Mouse (Mus musculus) CH12.LX (cell line): ENCODE measurements around the gene Tex44. TPM values are rescaled to one million over a fixed set of nuclear protein-coding genes. Genes with fewer than 3 reads are reported as not detected.

Source experiments
- DNase-seq: peaks from one replicate; pipeline ENCODE4 v3.0.0-alpha.2; 2013; ENCODE audit errors: extremely low read depth
- H3K27ac ChIP-seq: 2 replicates; pipeline ENCODE4 v1.5.1; 2012; ENCODE audit warnings: low read depth, mild to moderate bottlenecking, control low read depth, moderate library complexity; ENCODE audit not compliant: insufficient read depth
- H3K27me3 ChIP-seq: replicated peaks from 2 replicates; pipeline ENCODE3; 2012; ENCODE audit warnings: inconsistent platforms
- H3K36me3 ChIP-seq, 2 experiments: replicated peaks in 1 of 2; 2 replicates each; pipeline versions ENCODE3 to v1.6.1; 2012; ENCODE audit warnings: inconsistent platforms in 1 of 2, low read length in 1 of 2, mild to moderate bottlenecking in 1 of 2, mixed read lengths in 1 of 2, moderate library complexity in 1 of 2; ENCODE audit not compliant: control insufficient read depth in 1 of 2, insufficient read depth in 1 of 2
- H3K4me1 ChIP-seq, 2 experiments: 2 replicates each; pipeline ENCODE4 v1.6.1; 2012; ENCODE audit warnings: inconsistent platforms in 1 of 2, moderate library complexity in 1 of 2; ENCODE audit not compliant: insufficient read depth in 2 of 2, control insufficient read depth in 1 of 2
- H3K4me2 ChIP-seq: 2 replicates; pipeline ENCODE4 v1.6.1; 2012; ENCODE audit warnings: low read depth, mild to moderate bottlenecking, control low read depth; ENCODE audit not compliant: poor library complexity, insufficient read depth, severe bottlenecking
- H3K4me3 ChIP-seq, 3 experiments: fragments of 150-350 bp in 1 of 3; sonication (generic) in 1 of 3; replicated peaks in 1 of 3; 2 replicates each; pipeline versions ENCODE3 to v1.5.1; 2011 to 2012; ENCODE audit warnings: low read depth in 2 of 3, low read length in 2 of 3, mild to moderate bottlenecking in 2 of 3, moderate library complexity in 2 of 3, control low read depth in 1 of 3, improper control_type of control experiment in 1 of 3, inconsistent platforms in 1 of 3, mixed read lengths in 1 of 3; ENCODE audit not compliant: poor library complexity in 1 of 3
- H3K79me2 ChIP-seq: replicated peaks from 2 replicates; pipeline ENCODE4 v1.6.1; 2012; ENCODE audit warnings: mild to moderate bottlenecking, moderate library complexity; ENCODE audit not compliant: control insufficient read depth, poor library complexity, insufficient read depth, severe bottlenecking; ENCODE audit errors: extremely low read depth
- H3K9ac ChIP-seq: 2 replicates; pipeline ENCODE4 v1.6.1; 2012; ENCODE audit warnings: low read depth, mild to moderate bottlenecking, control low read depth, moderate library complexity; ENCODE audit not compliant: insufficient read depth
- H3K9me3 ChIP-seq: replicated peaks from 2 replicates; pipeline ENCODE3; 2012; ENCODE audit warnings: low read length, inconsistent platforms, mixed read lengths
- BHLHE40 ChIP-seq: IDR thresholded peaks from 2 replicates; pipeline ENCODE4 v1.6.1; 2011; ENCODE audit warnings: mild to moderate bottlenecking, low read depth, low read length, improper control_type of control experiment
- CHD1 ChIP-seq: IDR thresholded peaks from 2 replicates; pipeline ENCODE4 v1.6.1; 2012; ENCODE audit warnings: low read depth, low read length, improper control_type of control experiment, inconsistent platforms
- CHD2 ChIP-seq: IDR thresholded peaks from 2 replicates; pipeline ENCODE4 v1.6.1; 2011; ENCODE audit warnings: low read length, improper control_type of control experiment
- CTCF ChIP-seq, 2 experiments: IDR thresholded peaks in 1 of 2; conservative IDR thresholded peaks in 1 of 2; 2 replicates each; pipeline ENCODE4 v1.5.1; 2011 to 2012; ENCODE audit warnings: low read depth in 2 of 2, low read length in 2 of 2, improper control_type of control experiment in 1 of 2, inconsistent platforms in 1 of 2, mild to moderate bottlenecking in 1 of 2, moderate library complexity in 1 of 2
- EP300 ChIP-seq: IDR thresholded peaks from 2 replicates; pipeline ENCODE4 v1.6.1; 2011; ENCODE audit warnings: low read length, improper control_type of control experiment
- ETS1 ChIP-seq: conservative IDR thresholded peaks from 2 replicates; pipeline ENCODE4 v1.6.1; 2012; ENCODE audit warnings: low read depth, mild to moderate bottlenecking, inconsistent platforms, low read length, improper control_type of control experiment, moderate library complexity
- IRF4 ChIP-seq: IDR thresholded peaks from 2 replicates; pipeline ENCODE4 v1.6.1; 2014; ENCODE audit warnings: low read depth, mild to moderate bottlenecking, inconsistent platforms, low read length, improper control_type of control experiment
- JUN ChIP-seq: IDR thresholded peaks from 2 replicates; pipeline ENCODE4 v1.6.1; 2011; ENCODE audit warnings: low read depth, mild to moderate bottlenecking, low read length, improper control_type of control experiment, moderate library complexity; ENCODE audit not compliant: insufficient read depth
- JUND ChIP-seq: conservative IDR thresholded peaks from 2 replicates; pipeline ENCODE4 v1.6.1; 2011; ENCODE audit warnings: low read depth, low read length, improper control_type of control experiment
- KAT2A ChIP-seq: IDR thresholded peaks from 2 replicates; pipeline ENCODE4 v1.6.1; 2012; ENCODE audit warnings: low read length, improper control_type of control experiment, inconsistent platforms; ENCODE audit not compliant: insufficient replicate concordance
- MAX ChIP-seq: IDR thresholded peaks from 2 replicates; pipeline ENCODE4 v1.6.1; 2011; ENCODE audit warnings: low read length, improper control_type of control experiment
- MAZ ChIP-seq: IDR thresholded peaks from 2 replicates; pipeline ENCODE4 v1.6.1; 2012; ENCODE audit warnings: low read depth, mild to moderate bottlenecking, inconsistent platforms, low read length, improper control_type of control experiment, moderate library complexity
- MXI1 ChIP-seq: IDR thresholded peaks from 2 replicates; pipeline ENCODE4 v1.6.1; 2011; ENCODE audit warnings: mild to moderate bottlenecking, low read depth, low read length, improper control_type of control experiment
- MYC ChIP-seq: IDR thresholded peaks from 2 replicates; pipeline ENCODE4 v1.6.1; 2011; ENCODE audit warnings: low read depth, mild to moderate bottlenecking, improper control_type of control experiment, low read length
- NELFE ChIP-seq: IDR thresholded peaks from 2 replicates; pipeline ENCODE4 v1.6.1; 2011; ENCODE audit warnings: low read depth, low read length, improper control_type of control experiment
- NRF1 ChIP-seq: IDR thresholded peaks from 2 replicates; pipeline ENCODE4 v1.6.1; 2014; ENCODE audit warnings: low read depth, mild to moderate bottlenecking, inconsistent platforms, low read length, improper control_type of control experiment, moderate library complexity
- PAX5 ChIP-seq: IDR thresholded peaks from 2 replicates; pipeline ENCODE4 v1.6.1; 2012; ENCODE audit warnings: low read length, inconsistent platforms, mixed read lengths
- POLR2A ChIP-seq: IDR thresholded peaks from 2 replicates; pipeline ENCODE4 v1.6.1; 2011; ENCODE audit warnings: low read depth, mild to moderate bottlenecking, improper control_type of control experiment, low read length
- RAD21 ChIP-seq: IDR thresholded peaks from 2 replicates; pipeline ENCODE4 v1.6.1; 2011; ENCODE audit warnings: low read depth, mild to moderate bottlenecking, low read length, improper control_type of control experiment, moderate library complexity
- RCOR1 ChIP-seq: conservative IDR thresholded peaks from 2 replicates; pipeline ENCODE4 v1.6.1; 2012; ENCODE audit warnings: low read depth, mild to moderate bottlenecking, inconsistent platforms, low read length, improper control_type of control experiment
- SIN3A ChIP-seq: IDR thresholded peaks from 2 replicates; pipeline ENCODE4 v1.6.1; 2012; ENCODE audit warnings: low read length, improper control_type of control experiment, inconsistent platforms
- SMC3 ChIP-seq: IDR thresholded peaks from 2 replicates; pipeline ENCODE4 v1.6.1; 2011; ENCODE audit warnings: low read depth, low read length, improper control_type of control experiment
- TBP ChIP-seq: conservative IDR thresholded peaks from 2 replicates; pipeline ENCODE4 v1.6.1; 2011; ENCODE audit warnings: low read depth, low read length, improper control_type of control experiment
- TCF12 ChIP-seq: IDR thresholded peaks from 2 replicates; pipeline ENCODE4 v1.6.1; 2014; ENCODE audit warnings: low read depth, mild to moderate bottlenecking, inconsistent platforms, low read length, improper control_type of control experiment
- UBTF ChIP-seq: IDR thresholded peaks from 2 replicates; pipeline ENCODE4 v1.6.1; 2012; ENCODE audit warnings: low read depth, mild to moderate bottlenecking, inconsistent platforms, low read length, improper control_type of control experiment, moderate library complexity
- USF2 ChIP-seq: conservative IDR thresholded peaks from 2 replicates; pipeline ENCODE4 v1.6.1; 2011; ENCODE audit warnings: low read depth, low read length, improper control_type of control experiment
- ZC3H11A ChIP-seq: IDR thresholded peaks from 2 replicates; pipeline ENCODE4 v1.6.1; 2012; ENCODE audit warnings: low read depth, mild to moderate bottlenecking, inconsistent platforms, low read length, improper control_type of control experiment
- ZMIZ1 ChIP-seq: IDR thresholded peaks from 2 replicates; pipeline ENCODE4 v1.6.1; 2012; ENCODE audit warnings: low read depth, mild to moderate bottlenecking, inconsistent platforms, low read length, improper control_type of control experiment
- ZNF384 ChIP-seq: IDR thresholded peaks from 2 replicates; pipeline ENCODE4 v1.6.1; 2012; ENCODE audit warnings: low read depth, low read length, improper control_type of control experiment, inconsistent platforms
- dilution Hi-C: fragments of 300-500 bp; cut with MboI; formaldehyde crosslinking; loops from 2 replicates; pipeline ENCODE4 v1.14.3; 2020; ENCODE audit warnings: low sequenced_read_pairs; ENCODE audit not compliant: extremely low pct_unique_long_range_greater_than_20kb, extremely low pct_ligation_motif_present
- in situ Hi-C: fragments of 300-500 bp; cut with MboI; formaldehyde crosslinking; loops from 3 replicates; pipeline ENCODE4 v1.14.3; 2019; ENCODE audit warnings: low sequenced_read_pairs, low pct_ligation_motif_present, low pct_unique_long_range_greater_than_20kb, mixed read lengths
- polyA plus RNA-seq: library from polyadenylated mRNA; unstranded; fragments of >175 nt; gene quantifications from 2 replicates; pipeline ENCODE4 v1.2.1, GENCODE M21; 2012; ENCODE audit warnings: low read depth; ENCODE audit not compliant: insufficient read length
- total RNA-seq, 2 experiments: library from RNA; depleted of rRNA; stranded (reverse); fragments of 300-350 nt in 1 of 2; fragments of >200 nt in 1 of 2; gene quantifications; 2 replicates each; pipeline ENCODE4 v1.2.3; 2012 to 2014

The Tex44 gene
- total and polyA plus RNA-seq, 3 experiments: not detected

- dilution Hi-C loops: no loop called here
- H3K79me2 ChIP-seq: no peaks in the 10 kb centered on the region; the same call in 1 of the 2 replicates
- in situ Hi-C loops: no loop called here
- no peak overlapping the region for H3K9ac ChIP-seq
- no peak overlapping the region for H3K27ac ChIP-seq
- no peaks in the 10 kb centered on the region for H3K9me3 ChIP-seq
- no peak overlapping the region for H3K4me2 ChIP-seq
- TF ChIP-seq SMC3 (no peak), CHD1 (no peak), NELFE (no peak), USF2 (no peak), IRF4 (peak; percentile 87), JUN (peak; percentile 64), ETS1 (0 out of 2 replicates have a peak, but pooled peaks have one; percentile 17), JUND (peak; percentile 91), EP300 (peak; percentile 66), ZNF384 (peak; percentile 73), KAT2A (no peak)
- no peaks in the 10 kb centered on the region for H3K27me3 ChIP-seq
- no peak overlapping the region for H3K4me3 ChIP-seq
- H3K36me3 ChIP-seq: no peaks in the 10 kb centered on the region
- peaks cover 0 to 25% of the 10 kb centered on the region in 2 experiments; a peak in 2 of 4 replicates for H3K4me1 ChIP-seq
- DNase-seq: peak; percentile 61
Measured at GRCm38 (mm10) chr1:86394246-86394645, 31.9 kb upstream of the Tex44 start.

- Histone ChIP-seq H3K9ac (no peak overlapping the region), H3K4me3 (no peak overlapping the region), H3K27me3 (no peaks in the 10 kb centered on the region), H3K4me2 (no peak overlapping the region), H3K9me3 (no peaks in the 10 kb centered on the region), H3K79me2 (no peaks in the 10 kb centered on the region; the same call in 1 of the 2 replicates), H3K4me1 (peaks cover 0 to 25% of the 10 kb centered on the region in 2 experiments; a peak in 2 of 4 replicates), H3K27ac (no peak overlapping the region), H3K36me3 (no peaks in the 10 kb centered on the region)
- in situ Hi-C loops (loop anchor here (5.0 kb wide), 1 partner anchor 41 kb away; no protein-coding TSS in a partner anchor), dilution Hi-C loops (no loop called here)
- TF ChIP-seq NRF1: no peak
- no peak for TF ChIP-seq NELFE
- no peak for TF ChIP-seq JUND
- peak; percentile 58; the same call in 1 of the 2 replicates for TF ChIP-seq BHLHE40
- no peak for TF ChIP-seq SMC3
- TF ChIP-seq KAT2A: no peak
- TF ChIP-seq RAD21: peak; percentile 19
- no peak for TF ChIP-seq PAX5
- TF ChIP-seq CHD2: no peak
- no peak for TF ChIP-seq UBTF
- TF ChIP-seq ZMIZ1: no peak
- no peak for TF ChIP-seq MXI1
- no peak for TF ChIP-seq POLR2A
- TF ChIP-seq MAX: no peak
- TF ChIP-seq TBP: no peak
- TF ChIP-seq TCF12: no peak
- no peak for TF ChIP-seq ZC3H11A
- TF ChIP-seq MAZ: no peak
- no peak for TF ChIP-seq MYC
- no peak for TF ChIP-seq EP300
- no peak for TF ChIP-seq RCOR1
- TF ChIP-seq ZNF384: no peak
- TF ChIP-seq CTCF (conservative IDR thresholded peaks at IDR 0.05 in 1 of 2, IDR thresholded peaks at IDR 0.05 in 1 of 2; ENCODE audit: low read depth in 2 of 2, low read length in 2 of 2): peak; percentile 11 to 45
- TF ChIP-seq ETS1: no peak
- TF ChIP-seq SIN3A: no peak
- no peak for TF ChIP-seq USF2
- peak; percentile 27 for DNase-seq
Measured at GRCm38 (mm10) chr1:86395897-86396296, 30.2 kb upstream of the Tex44 start.
